Mouse (Mus musculus): Measurements from ENCODE around the gene Mettl3.
"Not testable (repeated sequence)": the region's sequence is repeated elsewhere in the genome, so short reads cannot be mapped to it uniquely, and the experiment has no call there.

The Mettl3 gene

DNA sequence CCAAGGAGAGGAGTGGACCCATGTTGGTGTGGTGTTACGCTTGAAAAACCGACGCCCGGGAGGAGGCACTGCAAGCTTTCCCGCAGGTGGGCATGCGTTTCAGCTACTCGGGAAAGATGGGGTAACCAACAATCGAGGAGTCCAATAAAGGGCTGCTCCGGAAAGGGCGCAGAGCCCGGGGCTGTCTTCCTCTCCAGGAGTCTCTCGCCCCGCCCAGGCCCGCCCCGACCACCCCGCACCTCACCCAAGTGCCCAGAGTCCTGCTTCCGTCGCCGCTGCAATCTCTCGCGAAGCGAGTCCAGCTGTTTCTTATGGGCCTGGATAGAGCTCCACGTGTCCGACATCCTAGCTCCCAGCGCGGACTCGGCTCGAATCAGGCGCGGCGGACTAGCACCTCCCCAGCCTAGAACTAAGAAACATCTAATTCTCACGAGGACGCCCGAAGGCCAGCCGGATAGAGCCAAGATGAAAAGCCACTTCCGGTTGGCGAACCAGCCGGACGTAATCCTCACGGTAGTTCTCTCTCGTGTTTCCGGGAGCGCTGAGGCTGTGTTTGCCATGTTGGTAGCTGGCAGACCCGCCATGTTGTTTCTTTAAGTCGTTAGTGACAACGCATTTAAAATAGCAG is at the start of gene Mettl3:
Gene Mettl3 (minus strand): TSS at position 485 of the 628 bp plus-strand sequence.
- peak; percentile 81 to 90 for DNase-seq (ENCODE audit: low spot score in 2 of 2)

DNA sequence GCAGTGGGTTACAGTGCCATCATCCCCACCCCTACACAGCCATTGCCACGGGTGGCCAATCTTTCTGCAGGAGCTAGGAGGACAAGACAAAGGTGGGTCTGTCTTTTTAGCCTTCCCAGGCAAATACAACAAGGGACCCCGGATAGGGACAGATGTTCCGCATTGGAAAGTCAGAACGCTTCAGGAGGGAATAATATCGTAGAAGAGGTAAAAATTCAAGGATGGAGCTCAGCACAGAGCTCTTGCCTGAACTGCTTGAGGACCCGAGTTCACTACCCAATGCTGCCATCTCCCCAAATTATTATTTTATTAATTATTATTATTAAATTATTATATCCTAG is 34.6 kb upstream of the Mettl3 start:
- no peak for DNase-seq (ENCODE audit: low spot score in 2 of 2)

DNA sequence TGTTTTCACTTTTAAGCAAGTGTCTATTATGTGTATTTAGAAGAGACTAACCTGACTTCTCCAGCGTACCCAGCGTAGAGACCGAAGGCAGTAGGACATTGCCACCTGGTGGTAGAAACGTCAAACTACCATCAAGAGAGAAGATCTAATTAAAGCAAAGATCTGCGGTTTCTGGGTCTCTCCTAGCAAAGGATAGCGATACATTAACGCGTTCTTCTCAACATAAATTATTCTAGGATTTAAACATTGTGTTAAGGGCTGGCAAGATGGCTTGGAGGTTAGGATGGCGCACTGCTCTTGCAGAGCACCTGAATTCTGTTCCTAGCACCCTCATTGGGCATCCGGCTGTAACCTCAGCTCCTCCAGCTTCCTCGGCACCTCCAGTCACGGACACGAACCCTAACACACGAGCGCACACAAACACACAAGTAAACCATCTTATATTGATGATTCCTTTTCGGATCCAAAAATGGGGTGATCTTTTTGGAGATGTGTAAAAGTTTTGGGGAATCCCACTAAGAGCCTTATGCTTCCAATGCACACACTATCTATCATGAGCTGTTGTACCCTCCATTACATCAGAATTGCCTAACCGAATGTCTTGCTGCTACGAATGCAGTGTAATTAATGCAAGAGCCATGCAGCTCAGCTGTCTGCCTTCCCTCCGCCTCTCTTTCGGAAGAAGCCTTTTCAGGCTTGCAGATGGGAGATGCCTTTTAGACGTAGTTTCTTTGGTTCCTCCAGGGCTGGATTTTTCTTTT is 34.0 kb upstream of the Mettl3 start:
- peak in 1 of 2 experiments; percentile 62 for DNase-seq (ENCODE audit: low spot score in 2 of 2)

DNA sequence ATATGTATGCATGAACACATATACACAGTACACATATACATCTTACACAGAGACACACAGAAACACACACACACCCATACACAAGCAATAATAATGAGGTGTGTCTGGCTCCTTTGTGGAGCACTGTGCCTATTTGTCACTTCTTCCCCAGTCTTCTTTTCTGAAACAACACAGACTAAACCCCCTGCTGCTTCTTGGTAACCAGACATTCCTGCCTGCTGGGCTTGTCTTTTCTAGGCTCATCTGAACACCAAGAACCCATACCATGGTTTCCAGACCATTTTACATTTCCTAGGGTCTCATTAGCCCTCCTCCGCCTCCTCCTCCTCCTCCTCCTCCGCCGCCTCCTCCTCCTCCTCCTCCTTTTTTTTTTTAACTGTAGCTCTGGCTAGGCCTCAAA is 27.2 kb upstream of the Mettl3 start:
- DNase-seq (ENCODE audit: low spot score in 2 of 2): no peak

DNA sequence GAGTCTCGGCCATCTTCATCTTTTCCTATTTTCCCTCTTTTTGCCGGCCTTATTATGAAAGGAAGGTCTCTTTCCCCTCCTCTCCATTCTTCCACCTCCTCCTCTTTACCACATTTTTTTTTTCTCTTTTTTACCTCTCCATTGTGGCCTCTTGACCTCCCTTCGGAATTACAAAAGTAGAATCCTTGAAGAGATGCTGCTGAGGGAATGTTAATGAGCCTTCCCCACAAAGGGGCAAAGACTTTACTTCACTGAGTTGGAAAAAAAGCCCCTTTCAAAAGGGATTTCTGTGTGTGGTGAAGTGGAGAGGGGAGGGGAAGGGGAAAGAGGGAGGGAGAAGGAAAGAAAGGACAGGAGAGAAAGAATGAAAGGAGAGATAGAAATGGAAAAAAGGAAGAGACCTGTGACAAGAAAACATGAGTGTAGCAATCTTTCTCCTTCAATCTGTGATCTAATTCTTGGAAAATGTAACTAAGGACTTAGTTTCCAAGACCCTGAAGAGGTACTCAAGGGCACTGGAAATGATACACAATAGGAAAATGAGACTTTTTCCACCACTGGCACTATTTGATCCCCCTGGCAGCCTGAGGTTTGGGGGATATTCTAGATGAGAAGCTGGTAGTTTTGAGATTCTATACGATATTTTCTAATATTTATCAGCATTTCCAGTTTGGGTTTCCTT is 26.3 kb upstream of the Mettl3 start:
- DNase-seq (ENCODE audit: low spot score in 2 of 2): no peak

DNA sequence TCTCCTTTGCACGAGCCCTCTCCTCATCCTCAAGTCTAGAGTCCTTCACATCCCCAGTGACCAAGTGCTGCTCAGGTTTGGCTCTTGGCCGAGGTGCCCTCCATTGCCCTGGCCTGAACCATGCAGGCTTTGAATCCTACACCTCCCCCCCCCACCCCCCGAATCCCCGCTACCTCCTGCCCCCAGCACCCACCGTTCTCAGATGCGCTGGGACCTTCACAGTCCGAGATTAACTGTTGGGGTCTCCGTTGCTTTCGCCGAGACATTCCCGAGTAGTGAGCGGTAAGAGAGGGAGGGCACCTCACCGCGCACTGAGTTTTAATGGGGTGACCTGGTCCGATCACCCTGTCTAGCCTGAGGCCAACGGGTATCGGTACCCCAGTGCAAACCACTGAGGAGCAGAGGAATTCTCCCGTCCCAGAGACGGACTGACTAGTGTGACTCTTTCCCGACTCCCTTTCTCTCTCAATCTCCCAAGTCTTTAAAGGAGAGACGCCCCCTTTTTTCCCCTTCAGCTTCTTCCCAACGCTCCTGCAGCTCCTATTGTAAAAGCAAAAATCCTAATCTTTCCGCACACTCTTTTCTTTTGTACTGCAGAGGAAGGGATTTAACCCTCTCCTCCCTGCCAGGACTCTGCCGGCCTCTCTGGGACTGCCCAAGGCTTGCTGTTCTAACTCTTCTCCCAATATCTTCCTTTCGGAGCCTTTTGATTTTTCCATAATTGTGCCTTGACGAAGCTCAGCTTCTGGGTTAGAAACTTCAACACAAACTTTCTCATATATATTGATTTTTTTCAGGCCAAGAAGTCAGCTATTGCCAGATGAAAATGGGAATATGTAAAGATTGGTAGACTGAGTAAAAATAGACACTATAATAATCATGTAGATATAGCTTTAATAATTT is 23.2 kb upstream of the Mettl3 start, which contains the start of gene Sall2:
Gene Sall2 (minus strand): TSS at position 853 of the 903 bp plus-strand sequence.
- DNase-seq (ENCODE audit: low spot score in 2 of 2): no peak

DNA sequence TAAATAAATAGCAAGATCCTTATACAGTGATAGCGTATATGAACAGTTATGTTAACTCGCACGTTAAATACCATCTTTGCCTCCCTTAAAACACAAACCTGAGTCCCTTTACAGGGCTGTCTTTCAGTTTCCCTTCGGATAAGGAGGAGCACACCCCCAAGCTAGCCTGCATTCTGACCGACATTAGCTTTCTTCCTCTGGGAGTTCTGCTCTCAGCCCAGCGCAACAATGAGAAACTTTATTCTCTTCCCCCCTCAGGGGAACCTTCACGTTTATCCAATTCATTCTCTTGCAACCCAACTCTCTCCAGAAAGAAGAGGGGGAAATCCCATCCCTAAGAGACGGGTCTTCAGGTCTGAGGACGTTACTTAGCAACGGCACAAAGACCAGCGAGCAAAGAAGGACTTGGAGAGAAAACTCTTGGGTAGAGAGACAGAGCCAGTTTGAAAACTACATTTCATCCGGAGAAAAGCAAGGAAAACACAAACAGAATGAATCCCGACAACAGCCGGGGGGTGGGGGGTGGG is 22.5 kb upstream of the Mettl3 start:
- no peak for DNase-seq (ENCODE audit: low spot score in 2 of 2)

DNA sequence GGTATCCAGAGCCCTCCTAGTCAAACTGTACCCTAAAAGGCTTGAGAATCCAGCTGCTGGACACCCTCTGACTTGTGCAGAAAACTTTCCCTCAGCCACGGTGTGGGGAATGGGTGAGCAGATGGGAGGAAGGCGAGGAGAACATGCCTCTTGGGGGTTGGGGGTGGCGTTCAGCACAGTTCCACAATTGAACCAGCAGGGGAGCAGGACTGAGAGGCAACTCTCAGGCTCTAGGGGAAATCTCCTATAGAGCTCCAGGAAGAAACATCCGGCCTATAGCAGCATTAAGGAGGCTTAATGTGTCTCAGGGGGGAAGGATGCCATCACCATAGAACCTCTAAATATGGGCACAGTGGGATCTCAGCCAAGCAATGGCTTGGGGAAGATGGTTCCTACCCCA is 21.0 kb upstream of the Mettl3 start:
- no peak for DNase-seq (ENCODE audit: low spot score in 2 of 2)

DNA sequence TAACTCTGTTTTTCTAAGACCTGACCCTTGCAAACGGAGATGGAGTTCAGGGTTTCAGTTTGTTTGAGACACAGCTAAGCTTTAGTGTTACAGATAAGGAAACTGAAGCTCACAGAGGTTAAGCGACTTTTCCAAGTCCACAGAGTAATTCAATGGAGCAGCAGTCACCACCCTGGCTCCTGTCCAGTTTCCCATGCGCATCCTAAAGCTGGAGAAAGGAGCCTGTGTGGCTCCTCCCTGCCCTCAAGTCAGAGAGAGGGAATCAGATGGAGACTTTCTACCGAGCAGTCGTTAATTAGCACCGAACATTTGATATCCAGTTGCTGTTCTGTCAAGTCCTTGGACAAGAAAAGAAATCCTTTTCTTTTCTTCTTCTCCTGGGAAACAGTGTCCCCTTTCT is 14.4 kb upstream of the Mettl3 start:
- no peak for DNase-seq (ENCODE audit: low spot score in 2 of 2)

DNA sequence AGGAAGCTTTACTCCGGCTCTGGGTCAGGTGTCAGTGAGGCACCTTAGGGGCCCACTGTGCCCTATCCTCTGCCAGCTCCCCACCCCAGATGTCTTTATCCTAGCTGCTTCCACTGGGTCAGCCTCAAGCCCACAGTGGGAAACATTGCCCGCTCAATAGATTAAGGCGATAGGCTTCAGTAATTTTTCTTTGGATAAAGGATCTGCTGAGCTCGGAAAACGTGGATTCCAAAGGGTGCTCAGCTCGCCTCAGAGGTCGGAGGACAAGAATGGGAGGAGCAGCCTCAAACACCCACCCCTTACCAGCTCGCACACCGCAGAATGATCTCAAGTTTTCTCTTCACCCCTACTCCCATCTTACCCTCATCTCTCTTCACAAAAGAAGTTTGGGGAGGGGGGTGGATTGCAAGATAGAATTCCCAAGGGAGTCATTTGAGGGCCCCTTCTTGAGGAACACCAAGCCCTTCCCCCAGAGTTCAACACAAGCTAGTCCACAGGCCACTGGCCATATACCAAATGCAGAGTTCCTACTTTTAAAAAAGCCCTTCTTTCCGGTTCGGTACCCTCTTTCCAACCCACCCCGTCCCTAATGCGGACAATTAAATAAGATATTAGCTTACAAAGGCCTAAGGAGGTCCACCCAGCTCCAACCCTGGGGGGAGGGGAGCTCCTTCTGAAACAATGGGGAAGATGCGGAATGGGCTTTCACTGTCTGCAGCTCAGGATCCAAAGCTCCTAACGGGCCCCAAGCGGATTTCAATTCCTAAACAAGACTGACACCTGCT is 11.7 kb upstream of the Mettl3 start:
- peak in 1 of 2 experiments; percentile 31 for DNase-seq (ENCODE audit: low spot score in 2 of 2)

DNA sequence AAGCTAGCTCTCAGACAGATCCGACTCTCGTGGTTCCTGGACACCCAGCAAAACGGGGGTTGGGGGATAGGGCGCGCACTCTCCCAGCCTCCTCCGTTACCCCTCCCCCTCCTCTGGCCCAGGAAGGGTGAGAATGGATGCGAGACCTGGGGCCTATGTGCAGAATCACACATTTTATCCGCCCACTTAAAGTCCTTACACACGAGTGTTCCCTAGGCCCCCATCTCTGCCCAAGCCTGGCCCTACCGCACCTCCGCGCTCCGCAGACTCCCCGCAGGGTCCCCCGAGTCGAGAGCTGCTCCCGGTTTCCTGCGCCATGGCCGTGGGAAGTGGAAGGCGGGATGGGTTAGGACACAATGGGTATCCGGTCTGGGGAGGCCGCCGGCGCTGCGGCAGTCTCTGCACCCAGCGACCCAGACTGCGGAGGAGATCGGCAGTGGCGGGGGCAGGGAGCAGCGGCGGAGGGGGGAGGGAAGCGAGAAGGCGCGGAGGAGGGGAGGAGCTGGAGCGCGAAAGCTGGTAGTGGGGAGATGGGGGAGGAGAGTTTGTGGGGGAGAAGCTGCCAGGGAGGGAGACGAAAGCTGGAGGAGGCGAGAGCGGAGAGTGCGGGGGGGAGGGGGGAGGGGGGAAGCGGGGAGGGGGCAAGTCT is 11.0 kb upstream of the Mettl3 start:
- peak; percentile 61 to 70 for DNase-seq (ENCODE audit: low spot score in 2 of 2)

DNA sequence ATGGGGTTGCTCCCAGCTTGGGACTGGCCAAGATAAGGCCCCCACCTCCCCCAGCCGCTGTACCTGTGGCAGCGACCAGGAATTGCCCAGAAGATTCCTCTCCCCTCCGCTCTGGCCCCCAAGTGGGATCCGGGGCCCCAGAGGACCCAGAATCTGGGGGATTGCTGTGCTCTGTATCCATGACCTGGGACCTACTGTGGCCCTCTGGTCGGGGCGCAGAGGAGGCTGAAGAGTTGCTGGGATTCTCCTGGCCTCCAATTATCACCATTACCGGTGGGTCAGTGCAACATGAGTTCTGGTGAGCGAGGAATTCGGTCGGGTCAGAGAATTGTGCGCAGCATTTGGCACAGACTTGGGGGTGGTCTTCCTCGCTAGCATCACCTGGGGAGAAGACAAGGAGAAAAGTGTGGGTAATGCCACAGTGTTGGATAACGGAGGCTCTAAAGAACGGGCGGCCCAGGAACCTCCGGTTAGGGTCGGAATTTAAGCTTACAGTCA is 10.4 kb upstream of the Mettl3 start:
- DNase-seq (ENCODE audit: low spot score in 2 of 2): no peak

DNA sequence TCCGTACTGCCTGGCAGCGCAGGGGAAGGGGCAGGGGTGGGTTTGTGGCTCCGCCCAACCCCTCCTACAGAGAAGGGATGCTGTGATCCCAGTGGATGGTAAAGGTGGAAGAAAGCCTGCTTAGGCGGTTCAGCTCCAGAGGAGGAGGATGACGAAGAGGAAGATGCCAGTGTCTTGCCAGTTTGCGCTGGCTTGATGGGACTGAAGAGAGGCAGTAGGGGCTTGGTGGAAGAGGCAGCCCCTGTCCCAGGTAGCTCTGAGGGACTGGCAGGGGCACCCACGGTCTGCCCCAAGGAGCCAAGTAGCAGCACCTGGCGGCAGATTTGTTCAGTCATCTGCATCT is 9.9 kb upstream of the Mettl3 start:
- DNase-seq (ENCODE audit: low spot score in 2 of 2): no peak

DNA sequence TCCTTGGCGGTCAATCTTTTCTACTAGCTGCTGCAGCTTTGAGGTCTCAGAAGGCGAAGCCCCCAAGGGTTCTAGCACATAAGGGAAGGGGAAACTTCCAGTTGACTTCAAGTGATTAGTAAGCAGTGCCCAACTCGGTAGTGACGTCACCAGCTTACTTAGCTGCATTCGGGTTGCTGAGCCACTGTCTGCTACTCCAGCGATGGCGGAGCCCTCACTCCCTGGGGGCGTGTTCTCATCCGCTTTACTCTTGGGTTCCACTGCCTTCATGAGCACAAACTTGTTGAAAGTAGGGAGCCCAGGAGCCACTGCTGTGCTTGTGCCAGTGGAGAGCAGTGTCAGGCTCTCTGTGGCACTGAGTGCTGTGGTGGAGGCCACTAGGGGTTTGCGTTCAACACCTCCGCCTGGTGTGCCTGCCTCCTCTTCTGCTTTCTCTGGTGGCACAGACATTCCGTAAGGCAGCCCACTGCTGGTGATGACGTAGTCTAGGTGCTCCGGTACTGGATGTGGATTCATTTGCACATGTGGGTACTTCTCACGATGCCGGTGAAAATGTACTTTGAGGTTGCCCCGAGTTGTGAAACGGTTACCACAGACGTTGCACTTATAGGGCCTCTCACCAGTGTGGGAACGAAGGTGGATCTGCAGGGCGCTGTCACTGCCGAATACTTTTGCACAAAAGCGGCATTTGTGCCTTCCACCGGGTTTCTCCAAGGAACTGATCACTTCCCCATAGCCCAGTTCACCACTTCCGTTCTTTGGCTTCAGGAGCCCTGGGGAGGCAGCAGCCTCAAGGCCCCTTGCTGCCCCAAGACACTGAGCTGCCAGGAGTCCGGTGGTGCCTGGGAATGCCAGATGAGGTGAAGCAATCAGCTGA is 9.2 kb upstream of the Mettl3 start:
- DNase-seq (ENCODE audit: low spot score in 2 of 2): no peak

DNA sequence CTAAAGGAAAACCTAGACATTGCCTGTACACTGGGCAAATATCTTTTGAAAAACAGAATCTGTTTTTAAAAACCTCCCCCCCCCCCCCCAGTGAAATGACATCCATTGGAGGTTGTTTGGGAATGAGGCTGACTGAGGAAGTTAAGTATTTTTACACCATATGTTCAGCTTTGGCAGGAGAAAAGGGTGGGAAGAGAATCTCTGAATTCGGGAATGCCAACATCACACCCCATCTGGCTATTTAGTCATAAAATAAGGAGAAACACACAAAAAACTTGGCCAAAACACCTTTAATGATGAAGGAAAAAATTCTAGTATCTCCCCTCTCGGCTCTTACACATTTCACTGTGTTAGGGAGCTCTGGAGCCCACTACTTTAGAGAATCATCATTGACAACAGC is 6.0 kb upstream of the Mettl3 start:
- no peak for DNase-seq (ENCODE audit: low spot score in 2 of 2)

DNA sequence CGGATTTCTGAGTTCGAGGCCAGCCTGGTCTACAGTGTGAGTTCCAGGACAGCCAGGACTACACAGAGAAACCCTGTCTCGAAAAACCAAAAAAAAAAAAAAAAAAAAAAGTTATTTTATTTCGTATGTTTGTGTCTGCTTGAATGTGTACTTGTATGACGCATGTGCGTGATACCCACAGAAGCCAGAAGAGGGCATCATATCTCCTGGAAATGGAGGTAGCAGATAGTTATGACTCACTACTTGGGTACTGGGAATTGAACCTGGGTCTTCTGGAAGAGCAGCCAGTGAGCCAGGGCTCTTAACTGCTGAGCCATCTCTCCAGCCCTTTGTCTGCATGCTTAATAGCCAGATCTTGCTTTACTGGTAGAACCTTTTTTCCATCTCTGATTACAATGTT is 5.4 kb upstream of the Mettl3 start:
- DNase-seq (ENCODE audit: low spot score in 2 of 2): not testable (repeated sequence)

DNA sequence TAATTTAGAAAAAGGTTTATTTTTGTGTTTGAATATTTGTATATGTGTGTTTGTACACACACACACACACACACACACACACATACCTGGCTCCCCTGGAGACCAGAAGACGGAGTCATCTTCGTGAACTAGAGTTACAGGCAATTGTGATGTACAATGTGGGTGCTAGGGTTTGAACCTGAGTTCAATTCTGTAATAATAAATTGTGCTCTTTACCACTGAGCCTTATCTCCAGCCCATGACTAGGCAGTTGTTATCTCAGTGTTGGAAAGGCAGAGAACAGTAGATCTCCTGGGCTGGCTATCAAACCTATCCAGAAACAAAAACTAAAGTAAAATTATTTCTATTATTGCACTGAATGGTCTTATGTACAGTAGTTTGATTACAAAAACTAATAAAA is 1.2 kb upstream of the Mettl3 start:
- DNase-seq (ENCODE audit: low spot score in 2 of 2): no peak

DNA sequence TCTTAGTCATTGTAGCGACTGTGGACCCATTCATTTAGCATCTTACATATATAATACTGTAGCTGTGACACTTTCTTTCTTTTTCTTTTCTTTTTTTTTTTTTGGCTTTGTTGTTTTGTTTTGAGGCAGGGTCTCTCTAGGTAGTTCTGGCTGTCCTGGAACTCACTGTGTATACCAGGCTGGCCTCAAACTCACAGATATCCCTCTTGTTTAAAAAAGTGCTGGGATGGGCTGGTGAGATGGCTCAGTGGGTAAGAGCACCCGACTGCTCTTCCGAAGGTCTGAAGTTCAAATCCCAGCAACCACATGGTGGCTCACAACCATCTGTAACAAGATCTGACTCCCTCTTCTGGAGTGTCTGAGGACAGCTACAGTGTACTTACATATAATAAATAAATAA is 1.4 kb downstream of the Mettl3 start:
- DNase-seq (ENCODE audit: low spot score in 2 of 2): not testable (repeated sequence)

DNA sequence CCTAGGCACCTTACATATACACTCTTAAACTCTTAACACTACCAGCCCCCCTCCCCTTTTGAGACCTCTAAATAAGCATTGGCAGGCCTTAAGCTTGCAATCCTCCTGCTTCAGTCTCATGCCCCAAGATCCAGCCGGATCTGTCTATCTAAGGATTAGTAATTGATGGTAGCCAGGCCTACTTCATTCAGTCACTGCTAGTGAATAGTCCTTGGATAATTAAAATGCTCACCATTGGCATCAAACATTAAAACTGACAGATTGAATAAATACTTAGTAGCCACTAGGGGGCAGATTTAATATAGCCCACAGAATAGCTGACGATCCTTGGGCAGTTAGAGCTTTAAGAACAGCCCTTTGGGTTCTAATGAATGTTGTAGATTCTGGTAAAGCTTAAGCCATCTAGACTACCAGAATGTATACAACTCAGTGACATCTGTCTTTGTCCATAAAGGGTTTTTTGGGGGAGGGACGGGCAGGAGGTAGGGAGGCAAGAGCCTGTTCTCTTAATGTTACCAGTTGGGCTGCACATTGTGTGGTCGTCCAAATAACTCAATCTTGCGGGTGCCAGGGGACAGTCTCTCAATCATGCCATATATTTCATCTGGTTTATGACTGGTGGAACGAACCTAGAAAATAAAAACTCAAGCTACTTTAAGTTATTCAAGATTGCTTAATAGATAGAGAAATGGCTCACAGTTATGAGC is 9.2 kb downstream of the Mettl3 start:
- no peak for DNase-seq (ENCODE audit: low spot score in 2 of 2)

Measured in cerebellum, postnatal 4 days (tissue).